Mouse (Mus musculus) midbrain, embryonic 16.5 days (tissue): Measurements from ENCODE around the gene Kctd7. TPM values are rescaled to one million over a fixed set of nuclear protein-coding genes. Genes with fewer than 3 reads are reported as not detected.

Source experiments
- ATAC-seq: fragments of 200-750 bp; cut with Nextera tagmentation; 2 replicates; pipeline ENCODE4 v1.8.0; 2017; ENCODE audit warnings: moderate TSS enrichment
- H3K27ac ChIP-seq: fragments of 300-500 bp; sonication (generic); 2 replicates; pipeline ENCODE4 v1.5.1; 2014; ENCODE audit warnings: mild to moderate bottlenecking, low read length, mixed read lengths
- H3K27me3 ChIP-seq: fragments of 300-500 bp; sonication (generic); 2 replicates; pipeline ENCODE4 v1.6.1; 2014; ENCODE audit warnings: low read depth, low read length, mixed read lengths; ENCODE audit not compliant: control insufficient read depth, insufficient read depth
- H3K36me3 ChIP-seq: fragments of 300-500 bp; sonication (generic); 2 replicates; pipeline ENCODE4 v1.6.1; 2014; ENCODE audit warnings: mild to moderate bottlenecking, low read length, moderate library complexity, mixed read lengths; ENCODE audit not compliant: control insufficient read depth, insufficient read depth
- H3K4me1 ChIP-seq: fragments of 300-500 bp; sonication (generic); 2 replicates; pipeline ENCODE4 v1.6.1; 2014; ENCODE audit warnings: mild to moderate bottlenecking, low read length, mixed read lengths; ENCODE audit not compliant: control insufficient read depth, insufficient read depth
- H3K4me2 ChIP-seq: fragments of 300-500 bp; sonication (generic); 2 replicates; pipeline ENCODE4 v1.6.1; 2014; ENCODE audit warnings: mild to moderate bottlenecking, low read length, mixed read lengths
- H3K4me3 ChIP-seq: fragments of 300-500 bp; sonication (generic); 2 replicates; pipeline ENCODE4 v1.5.1; 2014; ENCODE audit warnings: low read depth, mild to moderate bottlenecking, low read length, moderate library complexity, mixed read lengths
- H3K9ac ChIP-seq: fragments of 300-500 bp; sonication (generic); 2 replicates; pipeline ENCODE4 v1.6.1; 2014; ENCODE audit warnings: low read depth, low read length, mixed read lengths
- H3K9me3 ChIP-seq: fragments of 300-500 bp; sonication (generic); replicated peaks from 2 replicates; pipeline ENCODE4 v1.6.1; 2014; ENCODE audit warnings: mild to moderate bottlenecking, low read length, mixed read lengths; ENCODE audit not compliant: control insufficient read depth, poor library complexity, severe bottlenecking
- WGBS: fragments of 180-500 bp; shearing (Covaris S2); extraction: QIAGEN DNeasy Blood & Tissue Kit; methylation state at CpG from one replicate; pipeline ENCODE4 v1.1.7; 2014; 5-methylcytosine and 5-hydroxymethylcytosine counted together
- polyA plus RNA-seq: library from polyadenylated mRNA; unstranded; fragments of >200 nt; fragmentation: Nextera tagmentation; extraction: Ambion mirVana; gene quantifications from 2 replicates; pipeline ENCODE4 v1.2.1, GENCODE M21; 2015

Kctd7 gene
- polyA plus RNA-seq, 1 experiment from 2014 or later = 21.4 TPM

DNA sequence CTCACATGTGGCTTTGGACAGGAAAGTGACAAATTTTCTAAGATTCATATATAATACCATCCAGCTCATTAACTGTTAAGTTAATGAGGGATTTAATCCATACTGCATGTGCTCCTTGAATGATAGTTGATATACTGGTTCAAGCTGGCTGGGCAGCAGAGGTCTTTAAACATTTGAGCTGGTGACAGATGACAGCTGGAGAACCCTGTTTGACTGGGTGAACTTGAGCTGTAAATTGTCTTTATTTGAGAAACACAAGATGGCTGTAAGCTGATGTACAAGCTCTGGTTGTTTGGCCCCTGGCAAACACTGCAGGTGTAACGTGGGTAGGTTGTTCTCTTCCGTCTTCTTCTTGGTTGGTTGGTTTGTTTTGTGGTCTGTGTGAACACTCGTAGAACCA is 49.1 kb downstream of the Kctd7 start:
- Histone ChIP-seq H3K4me1 (no peaks in the 10 kb centered on the region), H3K36me3 (peaks cover 29% of the 10 kb centered on the region), H3K9ac (no peak overlapping the region), H3K4me2 (no peak overlapping the region), H3K27ac (no peak overlapping the region), H3K27me3 (no peaks in the 10 kb centered on the region), H3K4me3 (no peak overlapping the region), H3K9me3 (no peaks in the 10 kb centered on the region)
- no peak for ATAC-seq
- 97% methylated on average over 3 of the region's 3 CpGs for WGBS

DNA sequence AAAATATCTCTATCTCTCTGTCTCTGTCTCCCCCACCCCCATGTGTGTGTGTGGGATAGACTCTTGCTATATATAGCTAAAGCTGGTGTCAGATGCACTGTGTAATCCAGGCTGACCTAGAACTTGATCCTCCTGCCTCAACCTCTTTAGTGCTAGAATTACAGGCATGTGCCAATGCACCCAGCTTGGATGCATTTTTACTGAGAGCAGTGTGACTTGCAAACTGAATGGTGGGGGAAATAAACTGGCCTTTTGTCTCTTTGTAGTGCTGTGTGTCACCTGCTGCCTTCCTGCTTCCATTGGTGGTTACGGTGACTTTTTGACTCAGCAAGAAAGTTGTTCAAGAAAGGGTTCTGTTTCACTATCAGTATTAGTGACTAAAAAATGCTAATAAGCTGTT is 51.6 kb downstream of the Kctd7 start:
- no peaks in the 10 kb centered on the region for H3K27me3 ChIP-seq
- H3K4me2 ChIP-seq = no peak overlapping the region
- H3K9me3 ChIP-seq = no peaks in the 10 kb centered on the region
- ATAC-seq = no peak
- H3K36me3 ChIP-seq = peaks cover 26% of the 10 kb centered on the region
- no peak overlapping the region for H3K9ac ChIP-seq
- 97% methylated on average over 1 of the region's 1 CpGs for WGBS
- no peak overlapping the region for H3K27ac ChIP-seq
- H3K4me1 ChIP-seq = no peaks in the 10 kb centered on the region
- H3K4me3 ChIP-seq = no peak overlapping the region

DNA sequence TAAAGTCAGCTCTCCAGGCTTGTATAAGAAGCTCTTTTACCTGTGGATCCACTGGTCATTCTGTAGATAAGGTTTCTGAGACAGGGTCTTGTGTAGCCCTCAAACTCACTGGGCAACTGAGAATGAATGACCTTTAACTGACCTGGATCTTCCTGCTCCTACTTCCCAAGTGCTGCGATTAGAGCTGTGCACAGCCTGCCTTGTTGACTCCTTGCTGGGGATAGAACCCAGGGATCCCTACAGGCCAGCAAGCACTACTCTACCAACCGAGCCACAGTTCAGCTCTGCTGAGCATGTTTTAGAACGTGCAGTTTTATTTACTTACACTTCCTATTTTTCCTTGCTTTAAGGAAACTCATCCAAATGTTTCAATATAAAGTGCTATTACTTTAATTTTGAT is 52.8 kb downstream of the Kctd7 start:
- H3K4me2 ChIP-seq = no peak overlapping the region
- WGBS = 93% methylated on average over 3 of the region's 3 CpGs
- no peak overlapping the region for H3K27ac ChIP-seq
- H3K9ac ChIP-seq = no peak overlapping the region
- no peak overlapping the region for H3K4me3 ChIP-seq
- H3K4me1 ChIP-seq = no peaks in the 10 kb centered on the region
- no peak for ATAC-seq
- no peaks in the 10 kb centered on the region for H3K9me3 ChIP-seq
- H3K36me3 ChIP-seq = peaks cover 24% of the 10 kb centered on the region
- H3K27me3 ChIP-seq = no peaks in the 10 kb centered on the region

DNA sequence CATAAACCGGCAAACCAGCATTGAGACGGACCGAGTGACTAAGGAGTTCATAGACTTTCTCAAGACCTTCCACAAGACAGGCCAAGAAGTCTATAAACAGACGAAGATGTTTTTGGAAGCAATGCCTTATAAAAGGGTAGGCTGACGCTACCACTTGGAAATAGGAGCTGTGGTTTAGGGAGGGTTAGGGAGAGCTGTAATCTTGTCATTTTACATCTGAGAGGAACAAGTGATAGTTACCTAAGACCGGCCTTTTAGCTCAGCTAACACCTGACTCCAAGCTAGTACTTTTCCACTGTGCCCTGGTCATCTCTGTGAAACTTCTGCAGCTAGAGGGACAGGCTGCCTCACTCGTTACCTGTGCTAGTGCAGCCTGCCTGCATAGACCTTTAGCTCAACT is 53.3 kb downstream of the Kctd7 start:
- Histone ChIP-seq H3K9ac (no peak overlapping the region), H3K9me3 (no peaks in the 10 kb centered on the region), H3K27me3 (no peaks in the 10 kb centered on the region), H3K27ac (no peak overlapping the region), H3K4me1 (no peaks in the 10 kb centered on the region), H3K4me2 (no peak overlapping the region), H3K4me3 (no peak overlapping the region), H3K36me3 (peaks cover 20% of the 10 kb centered on the region)
- 90% methylated on average over 7 of the region's 7 CpGs for WGBS
- no peak for ATAC-seq

DNA sequence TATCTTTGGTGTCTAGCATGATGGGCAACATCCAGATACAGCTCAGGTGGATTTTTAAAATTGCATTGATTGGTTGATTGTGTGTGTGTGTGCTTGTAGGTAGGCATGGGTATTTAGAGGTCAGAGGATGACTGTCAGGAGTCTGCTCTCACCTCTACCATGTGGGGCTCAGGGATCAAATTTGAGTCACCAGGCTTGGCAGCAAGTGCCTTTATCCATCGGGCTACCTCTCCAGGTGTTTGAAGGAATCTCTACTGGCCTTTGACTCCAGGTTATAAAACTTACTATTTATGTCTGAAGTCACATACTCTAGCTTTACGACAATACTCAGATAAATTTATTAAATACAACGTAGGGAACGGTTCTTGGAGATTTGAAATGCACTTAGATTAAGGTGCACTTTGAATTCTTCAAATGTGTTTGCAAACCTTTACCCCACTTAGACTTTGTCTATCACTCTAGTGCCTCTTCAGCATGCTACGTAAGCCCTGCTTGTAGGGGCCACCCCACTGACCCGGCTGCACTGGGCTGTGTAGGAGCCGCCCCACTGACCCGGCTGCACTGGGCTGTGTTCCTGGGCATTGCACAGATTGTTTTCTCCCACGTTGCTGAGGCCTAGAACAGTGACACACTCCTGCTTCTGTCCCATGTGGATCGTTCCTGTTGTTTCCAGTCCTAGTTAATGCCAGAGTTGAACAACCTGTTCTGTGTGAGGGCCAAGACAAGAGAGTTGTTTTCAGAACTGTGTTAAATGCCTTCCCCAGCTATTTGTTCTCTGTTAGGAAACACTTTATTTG is 55.8 kb downstream of the Kctd7 start:
- no peak overlapping the region for H3K27ac ChIP-seq
- WGBS = 89% methylated on average over 10 of the region's 10 CpGs
- H3K4me3 ChIP-seq = no peak overlapping the region
- no peaks in the 10 kb centered on the region for H3K4me1 ChIP-seq
- H3K27me3 ChIP-seq = no peaks in the 10 kb centered on the region
- no peak for ATAC-seq
- no peak overlapping the region for H3K9ac ChIP-seq
- H3K9me3 ChIP-seq = no peaks in the 10 kb centered on the region
- H3K4me2 ChIP-seq = no peak overlapping the region
- peaks cover 18% of the 10 kb centered on the region for H3K36me3 ChIP-seq

DNA sequence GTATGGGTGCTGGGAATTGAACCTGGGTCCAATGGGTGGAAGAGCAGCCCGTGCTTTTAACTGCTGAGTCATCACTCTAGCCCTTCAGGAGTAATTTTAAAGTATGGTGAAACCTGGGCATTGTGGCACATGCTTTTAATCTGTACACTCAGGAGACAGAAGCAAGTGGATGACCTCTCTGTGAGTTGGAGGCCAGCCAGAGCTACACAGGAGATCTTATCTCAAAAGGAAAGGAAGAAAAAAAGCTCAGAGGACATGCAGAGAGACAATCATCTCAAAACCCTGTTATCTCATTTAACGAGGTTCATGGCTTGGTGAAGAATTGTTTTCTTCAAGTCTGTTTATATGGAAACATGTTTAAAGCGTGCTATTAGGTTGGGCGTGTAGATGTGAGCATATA is 59.3 kb downstream of the Kctd7 start:
- Histone ChIP-seq H3K27me3 (no peaks in the 10 kb centered on the region), H3K36me3 (peaks cover 21% of the 10 kb centered on the region), H3K4me1 (no peaks in the 10 kb centered on the region), H3K9me3 (no peaks in the 10 kb centered on the region), H3K9ac (no peak overlapping the region), H3K4me3 (no peak overlapping the region), H3K27ac (no peak overlapping the region), H3K4me2 (no peak overlapping the region)
- ATAC-seq = no peak
- whole genome bisulfite sequencing = 86% methylated on average over 4 of the region's 4 CpGs

DNA sequence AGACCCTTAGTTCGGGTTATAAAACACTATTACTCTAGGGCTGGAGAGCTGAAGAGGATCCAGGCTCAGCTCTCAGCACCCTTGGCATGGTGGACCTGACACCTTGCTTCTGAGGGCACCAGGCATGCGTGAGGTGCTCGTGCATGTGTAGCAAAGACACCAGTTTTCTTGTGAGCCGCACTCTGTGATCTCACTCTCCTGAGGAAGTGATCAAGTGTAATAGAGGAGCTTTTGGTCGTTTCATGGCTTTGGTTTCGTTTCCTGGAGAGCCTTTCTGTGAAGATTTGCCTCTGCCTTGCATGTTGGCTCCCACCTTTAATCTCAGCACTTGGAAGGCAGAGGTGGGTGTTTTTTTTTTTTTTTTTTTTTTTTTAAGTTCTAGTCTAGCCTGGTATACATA is 59.9 kb downstream of the Kctd7 start:
- H3K9me3 ChIP-seq = no peaks in the 10 kb centered on the region
- H3K4me2 ChIP-seq = no peak overlapping the region
- ATAC-seq = no peak
- no peak overlapping the region for H3K4me3 ChIP-seq
- H3K27ac ChIP-seq = no peak overlapping the region
- WGBS = 87% methylated on average over 6 of the region's 6 CpGs
- H3K9ac ChIP-seq = no peak overlapping the region
- no peaks in the 10 kb centered on the region for H3K27me3 ChIP-seq
- H3K36me3 ChIP-seq = peaks cover 24% of the 10 kb centered on the region
- no peaks in the 10 kb centered on the region for H3K4me1 ChIP-seq

Other genes starting within 250 kb of the Kctd7 start
- 20.1 and 22.5 TPM in 2 replicates for gene Zbed5, start 249.1 kb upstream of the Kctd7 start, polyA plus RNA-seq
- 0.85 and 0.95 TPM in 2 replicates for gene Phkg1, start 246.3 kb upstream of the Kctd7 start, polyA plus RNA-seq
- gene Nupr1l, start 236.3 kb upstream of the Kctd7 start, polyA plus RNA-seq = 4.2 and 6.4 TPM in 2 replicates
- 29.1 and 30.6 TPM in 2 replicates for gene Vkorc1l1, start 202.9 kb upstream of the Kctd7 start, polyA plus RNA-seq
- gene Gusb, start 141.8 kb upstream of the Kctd7 start, polyA plus RNA-seq = 30.3 and 31.5 TPM in 2 replicates
- 35.5 and 38.6 TPM in 2 replicates for gene Asl, start 115.6 kb upstream of the Kctd7 start, polyA plus RNA-seq
- gene Crcp, start 115.6 kb upstream of the Kctd7 start, polyA plus RNA-seq = 85.6 and 86.8 TPM in 2 replicates
- gene Tpst1, start 71.5 kb upstream of the Kctd7 start, polyA plus RNA-seq = 52.9 and 56.8 TPM in 2 replicates
- 46.7 and 48.7 TPM in 2 replicates for gene Rabgef1, start 26.9 kb downstream of the Kctd7 start, polyA plus RNA-seq
- 24.6 and 25.6 TPM in 2 replicates for gene Tmem248, start 72.2 kb downstream of the Kctd7 start, polyA plus RNA-seq
- gene Sbds, start 110.7 kb downstream of the Kctd7 start, polyA plus RNA-seq = 52.9 and 54.6 TPM in 2 replicates
- gene Tyw1, start 110.8 kb downstream of the Kctd7 start, polyA plus RNA-seq = 20.2 and 23.0 TPM in 2 replicates
- 23.0 and 32.7 TPM in 2 replicates for gene Caln1, start 224.6 kb downstream of the Kctd7 start, polyA plus RNA-seq
- gene A330070K13Rik, start 239.8 kb downstream of the Kctd7 start, polyA plus RNA-seq = not detected in 2 replicates